In the genomic region with DNA sequence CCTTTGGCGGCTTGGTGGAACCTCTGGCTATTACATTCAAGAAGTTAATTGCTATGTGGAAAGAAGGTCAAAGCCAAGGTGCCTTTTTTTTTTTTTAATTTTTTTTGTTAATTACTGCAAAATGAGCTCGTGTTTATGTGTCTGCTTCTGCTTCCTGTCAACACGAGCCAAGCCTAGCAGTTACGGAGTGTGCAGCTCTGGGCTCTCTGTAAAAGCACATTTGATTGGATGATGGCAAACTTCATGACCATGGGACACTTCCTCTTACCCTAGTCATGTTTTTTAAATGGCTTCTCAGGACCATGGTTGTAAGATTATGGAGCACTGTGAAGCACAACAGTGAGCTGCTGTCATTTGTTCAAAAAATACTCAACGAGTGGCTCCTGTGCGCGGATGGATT, we compare ENCODE assay signal across 22 mouse cellular contexts. TPM values are rescaled to one million over a fixed set of nuclear protein-coding genes. Genes with fewer than 3 reads are reported as not detected.
DNase-seq lines count a peak whose midpoint lies in the region; ATAC-seq lines count a peak whose summit lies in the region.
"Had no signal": no experiment of that assay in that cellular context is flagged by ENCODE, and none has a peak within 500 bp of the region (broad histone marks: within the 10 kb centered on the region; RNA-seq: fewer than 3 reads in every experiment).

No protein-coding gene starts in this region.

- peak; percentile 49 for DNase-seq in heart, adult 11 months
- no peak for DNase-seq in heart, adult 8-10 months (ENCODE audit: low spot score)
- no peak for DNase-seq in limb, embryonic 10.5 days (ENCODE audit: low spot score)
- DNase-seq in urinary bladder, adult 2 months (ENCODE audit: low spot score): no peak
- DNase-seq in adrenal gland, postnatal 14 days: no peak
- DNase-seq: adrenal gland, postnatal 10 days; cerebellum, adult 11-12 months; cerebellum, adult 8-10 months; cerebellum, postnatal 10 days; cerebellum, postnatal 36 days; gastrocnemius, postnatal 10 days; gastrocnemius, postnatal 36 days had no signal

- H3K4me2 ChIP-seq in limb, embryonic 12.5 days: peak overlapping the region; percentile 27
- H3K4me2 ChIP-seq: embryonic facial prominence, embryonic 13.5 days; forebrain, embryonic 13.5 days; heart, embryonic 12.5 days; hindbrain, embryonic 12.5 days; hindbrain, embryonic 15.5 days had no signal

- 0 out of 2 replicates have a peak, but pooled peaks have one; percentile 69 for ATAC-seq in limb, embryonic 12.5 days (ENCODE audit: insufficient number of reproducible peaks, insufficient read depth, low FRiP score, low TSS enrichment, low read depth)
- ATAC-seq: CD4-positive, CD25-positive, alpha-beta regulatory T cell, adult 4 months; forebrain, embryonic 13.5 days; forebrain, embryonic 16.5 days; intestine, postnatal 0 days had no signal

- H3K9ac ChIP-seq in limb, embryonic 12.5 days (replicated peaks): no peak overlapping the region
- H3K9ac ChIP-seq: embryonic facial prominence, embryonic 13.5 days; forebrain, embryonic 13.5 days; heart, embryonic 12.5 days; hindbrain, embryonic 12.5 days; hindbrain, embryonic 15.5 days had no signal

- no peak overlapping the region for H3K4me3 ChIP-seq in limb, embryonic 10.5 days
- H3K4me3 ChIP-seq in limb, embryonic 12.5 days (replicated peaks): no peak overlapping the region
- H3K4me3 ChIP-seq: embryonic facial prominence, embryonic 13.5 days; forebrain, embryonic 10.5 days; forebrain, embryonic 13.5 days; heart, embryonic 12.5 days; hindbrain, embryonic 12.5 days; hindbrain, embryonic 15.5 days had no signal

- 64% methylated on average over 7 of the region's 7 CpGs for WGBS in limb, embryonic 10.5 days
- WGBS in limb, embryonic 12.5 days: 42% methylated on average over 7 of the region's 7 CpGs

- no peaks in the 10 kb centered on the region for H3K27me3 ChIP-seq in limb, embryonic 10.5 days (ENCODE audit: low read depth, poor library complexity, severe bottlenecking)
- no peaks in the 10 kb centered on the region for H3K27me3 ChIP-seq in limb, embryonic 12.5 days
- H3K27me3 ChIP-seq: embryonic facial prominence, embryonic 13.5 days; forebrain, embryonic 13.5 days; heart, embryonic 12.5 days; hindbrain, embryonic 12.5 days; hindbrain, embryonic 15.5 days had no signal

- peak overlapping the region; percentile 16 for H3K27ac ChIP-seq in limb, embryonic 10.5 days
- H3K27ac ChIP-seq in limb, embryonic 12.5 days: peak overlapping the region; percentile 50; the same call in 1 of the 2 replicates
- H3K27ac ChIP-seq: embryonic facial prominence, embryonic 13.5 days; forebrain, embryonic 10.5 days; forebrain, embryonic 13.5 days; hindbrain, embryonic 12.5 days; hindbrain, embryonic 15.5 days had no signal

- H3K4me1 ChIP-seq in limb, embryonic 10.5 days: peaks cover 25% of the 10 kb centered on the region
- H3K4me1 ChIP-seq in limb, embryonic 12.5 days (replicated peaks): peaks cover 19% of the 10 kb centered on the region
- H3K4me1 ChIP-seq: forebrain, embryonic 10.5 days; forebrain, embryonic 13.5 days; hindbrain, embryonic 12.5 days; hindbrain, embryonic 15.5 days had no signal

- H3K36me3 ChIP-seq in limb, embryonic 10.5 days: peaks cover 64% of the 10 kb centered on the region
- H3K36me3 ChIP-seq in limb, embryonic 12.5 days: peaks cover 44% of the 10 kb centered on the region

- no peaks in the 10 kb centered on the region for H3K9me3 ChIP-seq in limb, embryonic 10.5 days (replicated peaks)
- H3K9me3 ChIP-seq in limb, embryonic 12.5 days: no peaks in the 10 kb centered on the region
- H3K9me3 ChIP-seq: embryonic facial prominence, embryonic 13.5 days; forebrain, embryonic 10.5 days; forebrain, embryonic 13.5 days; heart, embryonic 12.5 days; hindbrain, embryonic 12.5 days; hindbrain, embryonic 15.5 days had no signal

RNA-seq across cellular contexts. Expression of gene Anapc4, which starts 26.8 kb away (rescaled TPM):
- 10 to 100 TPM; 28.5 to 40.0 (median 34.4) TPM for total RNA-seq in heart, adult 8-10 months (2022)
- polyA plus RNA-seq in limb, embryonic 10.5 days (2016; fragmentation: Nextera tagmentation; extraction: Ambion mirVana): 111 and 132 TPM in 2 replicates
- 125 and 128 TPM in 2 replicates for polyA plus RNA-seq in limb, embryonic 12.5 days (2016; fragmentation: Nextera tagmentation; extraction: Ambion mirVana)
- 74.7 and 76.4 TPM in 2 replicates for polyA plus RNA-seq in urinary bladder, adult 2 months (2012; rRNA removed)
- 57.5 and 66.8 TPM in 2 replicates for total RNA-seq in adrenal gland, postnatal 14 days (2021)

RNA-seq across cellular contexts. Expression of gene Zcchc4, which starts 31.8 kb away (rescaled TPM):
- total RNA-seq in heart, adult 8-10 months (2022): 1 to 10 TPM; 6.0 to 7.5 (median 7.1) TPM
- polyA plus RNA-seq in limb, embryonic 10.5 days (2016; fragmentation: Nextera tagmentation; extraction: Ambion mirVana): 24.4 and 24.9 TPM in 2 replicates
- polyA plus RNA-seq in limb, embryonic 12.5 days (2016; fragmentation: Nextera tagmentation; extraction: Ambion mirVana): 23.0 and 25.6 TPM in 2 replicates
- 11.9 and 12.9 TPM in 2 replicates for polyA plus RNA-seq in urinary bladder, adult 2 months (2012; rRNA removed)
- total RNA-seq in adrenal gland, postnatal 14 days (2021): 9.6 and 10.9 TPM in 2 replicates
